Mouse (Mus musculus) myocyte (in vitro differentiated cells): ENCODE measurements around the gene Gm16253.

ENCODE experiments used
- CEBPB ChIP-seq: IDR thresholded peaks from 2 replicates; pipeline ENCODE4 v1.6.1; 2011; ENCODE audit warnings: mild to moderate bottlenecking, moderate library complexity; ENCODE audit not compliant: poor library complexity, insufficient read depth, severe bottlenecking
- E2F4 ChIP-seq: IDR thresholded peaks from one replicate; pipeline ENCODE4 v1.6.1; 2011; ENCODE audit warnings: mild to moderate bottlenecking, control low read depth, moderate library complexity; ENCODE audit not compliant: insufficient read depth
- MAX ChIP-seq: IDR thresholded peaks from one replicate; pipeline ENCODE4 v1.6.1; 2011; ENCODE audit warnings: low read depth, mild to moderate bottlenecking, control low read depth
- MYOD1 ChIP-seq, 3 experiments: IDR thresholded peaks; one replicate each; pipeline ENCODE4 v1.6.1; 2011; ENCODE audit warnings: control low read depth in 2 of 3, low read depth in 2 of 3, mild to moderate bottlenecking in 2 of 3, moderate library complexity in 1 of 3; ENCODE audit not compliant: insufficient read length in 2 of 3, control insufficient read depth in 1 of 3
- MYOG ChIP-seq, 3 experiments: IDR thresholded peaks; one replicate each; pipeline ENCODE4 v1.6.1; 2011; ENCODE audit warnings: control low read depth in 2 of 3, low read depth in 2 of 3, mild to moderate bottlenecking in 2 of 3; ENCODE audit not compliant: insufficient read length in 2 of 3, control insufficient read depth in 1 of 3, insufficient read depth in 1 of 3
- POLR2A ChIP-seq: IDR thresholded peaks from one replicate; pipeline ENCODE4 v1.6.1; 2011; ENCODE audit warnings: low read depth, mild to moderate bottlenecking, control low read depth, moderate library complexity; ENCODE audit not compliant: insufficient read length
- POLR2AphosphoS2 ChIP-seq: IDR thresholded peaks from one replicate; pipeline ENCODE4 v1.6.1; 2011; ENCODE audit warnings: low read depth, control low read depth; ENCODE audit not compliant: insufficient read length
- REST ChIP-seq: IDR thresholded peaks from one replicate; pipeline ENCODE4 v1.6.1; 2011; ENCODE audit warnings: mild to moderate bottlenecking, control low read depth, moderate library complexity; ENCODE audit not compliant: insufficient read depth, insufficient read length
- TCF12 ChIP-seq: IDR thresholded peaks from one replicate; pipeline ENCODE4 v1.6.1; 2011; ENCODE audit warnings: mild to moderate bottlenecking, control low read depth; ENCODE audit not compliant: poor library complexity, insufficient read depth, severe bottlenecking
- USF1 ChIP-seq: IDR thresholded peaks from one replicate; pipeline ENCODE4 v1.6.1; 2011; ENCODE audit warnings: low read depth, mild to moderate bottlenecking, control low read depth, moderate library complexity

GRCm38 (mm10) chr3:96546880-96547279 lies 29.9 kb upstream of the Gm16253 start:
- TF ChIP-seq POLR2A (no peak), REST (no peak), USF1 (no peak), E2F4 (no peak), MYOD1 (IDR thresholded peaks at IDR 0.05; ENCODE audit: control insufficient read depth in 1 of 3, insufficient read length in 2 of 3, low read depth in 2 of 3) (no peak), TCF12 (no peak), MAX (no peak), POLR2AphosphoS2 (no peak), CEBPB (no peak), MYOG (IDR thresholded peaks at IDR 0.05; ENCODE audit: control insufficient read depth in 1 of 3, insufficient read depth in 1 of 3, insufficient read length in 2 of 3, low read depth in 2 of 3) (no peak)
